Mouse (Mus musculus) kidney, postnatal 0 days (tissue): ENCODE data around the gene Btbd11. TPM values are rescaled to one million over a fixed set of nuclear protein-coding genes. Genes with fewer than 3 reads are reported as not detected.

Experiments used
- ATAC-seq: fragments of 200-750 bp; cut with Nextera tagmentation; replicated peaks from 2 replicates; pipeline ENCODE4 v1.8.0; 2017; ENCODE audit warnings: low read depth, moderate number of reproducible peaks, moderate TSS enrichment, moderate library complexity; ENCODE audit not compliant: low FRiP score
- DNase-seq: peaks from one replicate; pipeline ENCODE4 v3.0.0-alpha.2; 2016; ENCODE audit warnings: low spot score
- H3K27ac ChIP-seq: fragments of 300-500 bp; sonication (generic); 2 replicates; pipeline ENCODE4 v1.5.1; 2014; ENCODE audit warnings: mild to moderate bottlenecking
- H3K27me3 ChIP-seq: fragments of 300-500 bp; sonication (generic); 2 replicates; pipeline ENCODE4 v1.6.1; 2014; ENCODE audit warnings: low read length, mixed read lengths; ENCODE audit not compliant: insufficient read depth
- H3K36me3 ChIP-seq: fragments of 300-500 bp; sonication (generic); 2 replicates; pipeline ENCODE4 v1.6.1; 2014; ENCODE audit warnings: low read length, mixed read lengths; ENCODE audit not compliant: insufficient read depth
- H3K4me1 ChIP-seq: fragments of 300-500 bp; sonication (generic); replicated peaks from 2 replicates; pipeline ENCODE4 v1.6.1; 2014; ENCODE audit warnings: antibody characterized with exemption, low read length, mixed read lengths; ENCODE audit not compliant: insufficient read depth
- H3K4me2 ChIP-seq: fragments of 300-500 bp; sonication (generic); 2 replicates; pipeline ENCODE4 v1.6.1; 2014; ENCODE audit warnings: mild to moderate bottlenecking, low read length, moderate library complexity, mixed read lengths
- H3K4me3 ChIP-seq: fragments of 300-500 bp; sonication (generic); replicated peaks from 2 replicates; pipeline ENCODE4 v1.5.1; 2014; ENCODE audit warnings: low read depth, low read length
- H3K9ac ChIP-seq: fragments of 300-500 bp; sonication (generic); 2 replicates; pipeline ENCODE4 v1.6.1; 2014; ENCODE audit warnings: low read depth, low read length
- H3K9me3 ChIP-seq: fragments of 300-500 bp; sonication (generic); replicated peaks from 2 replicates; pipeline ENCODE4 v1.6.1; 2016; ENCODE audit warnings: low read length, inconsistent platforms, mixed read lengths
- CTCF ChIP-seq: IDR thresholded peaks from 2 replicates; pipeline ENCODE4 v1.5.1; 2016; ENCODE audit warnings: antibody characterized with exemption, low read depth, mild to moderate bottlenecking, moderate library complexity
- WGBS: fragments of 180-500 bp; shearing (Covaris S2); extraction: QIAGEN DNeasy Blood & Tissue Kit; methylation state at CpG from one replicate; pipeline ENCODE4 v1.1.7; 2014; 5-methylcytosine and 5-hydroxymethylcytosine counted together
- polyA plus RNA-seq: library from polyadenylated mRNA; unstranded; fragments of >200 nt; fragmentation: Nextera tagmentation; extraction: Ambion mirVana; gene quantifications from 2 replicates; pipeline ENCODE4 v1.2.1, GENCODE M21; 2015

Gene Btbd11
- polyA plus RNA-seq, 1 experiment from 2014 or later, result 6.7 TPM

DNA sequence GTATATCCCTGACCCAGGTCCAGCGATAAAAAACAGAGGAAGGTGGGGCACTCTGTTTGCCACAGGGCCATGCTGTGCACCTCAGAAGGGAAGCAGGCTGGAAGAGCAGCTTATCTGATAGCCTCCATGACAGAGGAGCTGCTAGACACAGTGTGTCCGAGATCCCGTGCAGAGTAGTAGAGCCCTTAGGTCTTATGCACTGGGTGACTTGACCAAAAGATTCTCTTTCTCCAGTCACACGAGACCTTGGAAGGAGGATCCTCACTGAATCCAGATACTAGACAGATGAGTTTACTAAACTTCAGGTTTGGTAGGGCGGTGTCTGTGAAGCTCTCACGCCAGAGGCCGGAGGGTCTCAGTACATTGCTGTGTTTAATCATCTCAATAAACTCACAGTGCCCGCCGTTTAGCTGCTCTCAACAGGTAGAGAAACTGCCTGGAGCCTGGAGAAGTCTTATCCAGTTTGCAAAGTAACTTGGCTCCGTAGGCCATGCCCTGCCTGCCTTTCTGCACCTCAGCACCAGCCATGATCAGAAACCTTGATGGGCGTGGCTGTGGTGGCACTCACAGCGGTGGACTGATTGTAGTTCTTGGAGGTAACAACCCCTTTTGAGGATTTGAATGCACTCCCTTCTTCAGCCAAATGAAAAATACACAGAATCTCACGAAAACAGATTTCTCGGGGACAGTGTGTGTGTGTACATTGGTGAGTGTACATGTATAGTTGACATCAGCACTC lies 155.4 kb downstream of the Btbd11 start:
- no peak for TF ChIP-seq CTCF
- 91% methylated on average over 14 of the region's 14 CpGs for WGBS
- Histone ChIP-seq H3K4me3 (no peak overlapping the region), H3K4me2 (no peak overlapping the region), H3K4me1 (no peaks in the 10 kb centered on the region), H3K9ac (no peak overlapping the region), H3K27ac (no peak overlapping the region), H3K9me3 (no peaks in the 10 kb centered on the region), H3K27me3 (no peaks in the 10 kb centered on the region), H3K36me3 (no peaks in the 10 kb centered on the region)
- ATAC-seq (no peak), DNase-seq (no peak)

DNA sequence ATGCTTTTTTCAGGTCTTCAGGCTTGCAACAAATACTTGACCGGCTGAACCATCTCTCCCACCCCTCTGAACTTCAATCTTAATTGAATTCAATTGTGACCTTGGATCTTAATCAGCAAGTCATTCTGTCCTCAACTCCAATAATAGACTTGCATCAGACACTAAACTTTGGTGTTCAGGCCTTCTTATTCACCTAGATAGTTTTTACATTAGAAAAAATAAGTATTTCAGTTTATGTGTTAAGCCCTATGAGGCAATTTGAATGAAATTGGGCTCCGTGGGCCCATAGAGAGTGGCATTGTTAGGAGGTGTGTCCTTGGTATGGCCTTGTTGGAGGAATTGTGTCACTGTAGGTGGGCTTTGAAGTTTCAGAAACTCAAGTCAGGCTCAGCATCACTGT lies 156.7 kb downstream of the Btbd11 start:
- ATAC-seq (no peak), DNase-seq (no peak)
- H3K9ac ChIP-seq, result no peak overlapping the region
- H3K27ac ChIP-seq, result no peak overlapping the region
- H3K9me3 ChIP-seq, result no peaks in the 10 kb centered on the region
- H3K27me3 ChIP-seq, result no peaks in the 10 kb centered on the region
- no peak overlapping the region for H3K4me3 ChIP-seq
- H3K4me2 ChIP-seq, result no peak overlapping the region
- H3K36me3 ChIP-seq, result no peaks in the 10 kb centered on the region
- no peaks in the 10 kb centered on the region for H3K4me1 ChIP-seq
- 89% methylated on average over 2 of the region's 2 CpGs for WGBS
- no peak for TF ChIP-seq CTCF

DNA sequence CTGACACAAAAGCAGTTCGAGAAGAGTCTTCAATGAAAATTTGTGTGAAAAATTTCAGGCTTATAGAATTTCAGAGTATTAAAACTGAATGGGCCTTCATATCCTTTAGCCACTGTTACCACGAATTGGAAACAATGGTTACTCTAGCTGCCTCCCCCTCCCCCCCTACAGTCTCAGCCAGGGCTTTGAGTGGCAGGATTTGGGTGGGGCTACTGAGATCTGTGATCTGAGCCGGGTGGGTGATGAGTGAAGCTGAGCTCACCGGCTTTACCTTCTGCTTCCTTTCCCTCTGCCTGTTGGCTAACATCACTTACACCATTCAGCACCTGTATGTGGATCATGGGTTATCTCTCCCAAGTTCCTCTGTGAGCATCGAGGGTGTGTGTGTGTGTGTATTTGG lies 158.4 kb downstream of the Btbd11 start:
- no peak for TF ChIP-seq CTCF
- Histone ChIP-seq H3K4me3 (no peak overlapping the region), H3K4me2 (no peak overlapping the region), H3K27me3 (no peaks in the 10 kb centered on the region), H3K4me1 (no peaks in the 10 kb centered on the region), H3K9ac (no peak overlapping the region), H3K36me3 (no peaks in the 10 kb centered on the region), H3K27ac (no peak overlapping the region), H3K9me3 (no peaks in the 10 kb centered on the region)
- 43% methylated on average over 5 of the region's 5 CpGs for WGBS
- ATAC-seq, result no peak
- no peak for DNase-seq

DNA sequence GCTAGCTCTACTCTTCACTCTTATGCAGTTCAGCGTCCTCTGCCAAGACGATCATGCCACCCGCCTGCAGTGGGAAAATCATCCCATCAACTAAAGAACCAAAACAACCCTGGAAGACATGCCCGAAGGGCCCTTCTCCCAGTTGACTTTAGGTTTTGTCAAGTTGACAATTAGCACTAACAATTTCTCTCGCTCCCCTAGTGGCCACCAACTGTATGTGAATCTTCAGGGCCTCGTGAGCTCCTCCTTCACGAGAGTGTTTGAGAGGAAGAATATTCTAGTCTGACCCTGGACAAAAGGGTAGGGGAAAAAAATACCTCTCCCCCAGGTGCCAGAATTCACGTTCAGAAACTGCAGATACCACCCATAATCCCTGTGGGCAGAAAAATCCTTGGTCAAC lies 168.6 kb downstream of the Btbd11 start:
- Histone ChIP-seq H3K4me3 (no peak overlapping the region), H3K9me3 (no peaks in the 10 kb centered on the region), H3K27me3 (no peaks in the 10 kb centered on the region), H3K9ac (no peak overlapping the region), H3K36me3 (no peaks in the 10 kb centered on the region), H3K4me2 (no peak overlapping the region), H3K4me1 (no peaks in the 10 kb centered on the region), H3K27ac (no peak overlapping the region)
- peak; percentile 46; the same call in 1 of the 2 replicates for TF ChIP-seq CTCF
- DNase-seq (peak; percentile 25), ATAC-seq (no peak)
- 63% methylated on average over 8 of the region's 8 CpGs for WGBS

DNA sequence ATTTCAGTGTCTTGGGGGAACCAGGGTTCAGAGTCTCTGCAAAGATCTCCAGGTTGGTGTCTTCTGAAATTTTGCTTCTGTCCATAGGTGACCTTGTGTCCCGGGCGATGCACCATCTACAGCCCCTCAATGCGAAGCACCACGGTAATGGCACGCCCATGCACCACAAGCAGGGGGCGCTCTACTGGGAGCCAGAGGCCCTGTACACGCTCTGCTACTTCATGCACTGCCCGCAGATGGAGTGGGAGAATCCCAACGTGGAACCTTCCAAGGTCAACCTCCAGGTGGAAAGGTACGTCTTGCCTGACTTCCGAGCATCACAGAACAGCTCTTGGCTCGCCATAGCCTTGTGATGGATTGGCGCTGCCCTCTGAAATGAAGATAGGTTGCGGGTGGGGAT lies 174.8 kb downstream of the Btbd11 start:
- no peaks in the 10 kb centered on the region for H3K36me3 ChIP-seq
- no peak overlapping the region for H3K27ac ChIP-seq
- 91% methylated on average over 14 of the region's 14 CpGs for WGBS

DNA sequence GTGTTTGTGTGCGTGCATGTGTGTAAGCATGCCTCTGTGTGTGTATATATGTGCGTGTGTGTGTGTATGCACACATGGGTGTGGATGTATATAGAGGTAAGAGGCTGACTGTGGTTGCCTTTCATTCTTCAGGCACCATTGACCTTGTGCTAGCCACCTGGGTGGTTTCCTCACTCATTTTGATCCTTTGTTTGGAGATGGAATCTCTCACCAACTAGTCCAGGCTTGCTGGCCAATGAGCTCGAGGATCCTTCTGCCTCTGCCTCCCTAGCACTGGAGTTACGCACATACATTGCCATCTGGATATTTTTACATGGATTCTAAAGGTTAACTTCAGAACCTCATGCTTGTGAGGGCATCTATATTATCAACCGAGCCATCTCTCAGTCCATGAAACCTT lies 184.8 kb downstream of the Btbd11 start:
- no peaks in the 10 kb centered on the region for H3K36me3 ChIP-seq
- no peak overlapping the region for H3K27ac ChIP-seq
- TF ChIP-seq CTCF, result no peak
- H3K4me2 ChIP-seq, result no peak overlapping the region
- no peaks in the 10 kb centered on the region for H3K4me1 ChIP-seq
- H3K9ac ChIP-seq, result no peak overlapping the region
- no peaks in the 10 kb centered on the region for H3K27me3 ChIP-seq
- WGBS, result 95% methylated on average over 5 of the region's 5 CpGs
- H3K4me3 ChIP-seq, result no peak overlapping the region
- H3K9me3 ChIP-seq, result no peaks in the 10 kb centered on the region
- ATAC-seq (no peak), DNase-seq (no peak)

More for the DNA sequence above, 174.8 kb downstream of the Btbd11 start:
- H3K4me1 ChIP-seq, result no peaks in the 10 kb centered on the region
- no peaks in the 10 kb centered on the region for H3K9me3 ChIP-seq
- DNase-seq (no peak), ATAC-seq (no peak)
- no peak overlapping the region for H3K4me2 ChIP-seq
- no peak overlapping the region for H3K9ac ChIP-seq
- H3K4me3 ChIP-seq, result no peak overlapping the region
- no peak for TF ChIP-seq CTCF
- H3K27me3 ChIP-seq, result no peaks in the 10 kb centered on the region

DNA sequence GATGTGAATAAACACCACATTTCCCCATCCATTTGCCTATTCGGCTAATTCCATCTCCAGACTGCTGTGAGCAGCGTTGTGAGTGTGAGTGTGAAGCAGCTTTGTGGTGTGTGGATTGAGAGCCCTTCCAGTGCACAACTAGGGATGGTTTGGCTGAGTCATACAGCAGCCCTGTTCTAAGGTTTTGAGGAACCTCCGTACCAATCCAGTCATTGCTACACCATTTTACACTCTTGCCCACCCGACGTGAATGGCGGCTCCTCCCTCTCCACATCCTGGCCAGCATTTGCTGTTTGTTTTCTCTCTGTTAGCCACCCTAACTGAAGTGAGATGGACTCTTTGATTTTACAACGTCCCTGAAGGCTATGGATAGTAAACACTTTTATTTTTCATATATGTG lies 186.0 kb downstream of the Btbd11 start:
- no peak for ATAC-seq
- Histone ChIP-seq H3K27ac (no peak overlapping the region), H3K27me3 (no peaks in the 10 kb centered on the region), H3K4me1 (no peaks in the 10 kb centered on the region), H3K4me2 (no peak overlapping the region), H3K4me3 (no peak overlapping the region), H3K36me3 (no peaks in the 10 kb centered on the region), H3K9ac (no peak overlapping the region), H3K9me3 (no peaks in the 10 kb centered on the region)
- 86% methylated on average over 7 of the region's 7 CpGs for WGBS
- DNase-seq, result no peak
- TF ChIP-seq CTCF, result no peak
